Mouse (Mus musculus) heart, postnatal 0 days (tissue): ENCODE measurements around the gene Map4k5. TPM values are rescaled to one million over a fixed set of nuclear protein-coding genes. Genes with fewer than 3 reads are reported as not detected.
A peak's percentile ranks its signal among the peaks of the same experiment; 100 is the strongest.

Source experiments
- ATAC-seq: fragments of 200-750 bp; cut with Nextera tagmentation; 2 replicates; pipeline ENCODE4 v1.8.0; 2017; ENCODE audit warnings: low read depth, moderate number of reproducible peaks, moderate library complexity; ENCODE audit not compliant: insufficient read depth
- DNase-seq: peaks from one replicate; pipeline ENCODE4 v3.0.0-alpha.2; 2016; ENCODE audit warnings: low spot score
- H3K27ac ChIP-seq: fragments of 300-500 bp; sonication (generic); 2 replicates; pipeline ENCODE4 v1.5.1; 2014; ENCODE audit warnings: low read depth, mild to moderate bottlenecking
- H3K27me3 ChIP-seq: fragments of 300-500 bp; sonication (generic); 2 replicates; pipeline ENCODE4 v1.6.1; 2014; ENCODE audit warnings: low read length, mixed read lengths; ENCODE audit not compliant: control insufficient read depth, insufficient read depth
- H3K36me3 ChIP-seq: fragments of 300-500 bp; sonication (generic); replicated peaks from 2 replicates; pipeline ENCODE4 v1.6.1; 2014; ENCODE audit warnings: low read length, mixed read lengths; ENCODE audit not compliant: control insufficient read depth, insufficient read depth
- H3K4me1 ChIP-seq: fragments of 300-500 bp; sonication (generic); 2 replicates; pipeline ENCODE4 v1.6.1; 2014; ENCODE audit warnings: antibody characterized with exemption; ENCODE audit not compliant: control insufficient read depth, insufficient read depth
- H3K4me2 ChIP-seq: fragments of 300-500 bp; sonication (generic); 2 replicates; pipeline ENCODE4 v1.6.1; 2014; ENCODE audit warnings: low read depth, mild to moderate bottlenecking, low read length, moderate library complexity
- H3K4me3 ChIP-seq: fragments of 300-500 bp; sonication (generic); 2 replicates; pipeline ENCODE4 v1.5.1; 2014; ENCODE audit warnings: low read depth, low read length
- H3K9ac ChIP-seq: fragments of 300-500 bp; sonication (generic); replicated peaks from 2 replicates; pipeline ENCODE4 v1.6.1; 2014; ENCODE audit warnings: low read depth, low read length, mixed read lengths
- H3K9me3 ChIP-seq: fragments of 300-500 bp; sonication (generic); replicated peaks from 2 replicates; pipeline ENCODE4 v1.6.1; 2016; ENCODE audit warnings: low read length; ENCODE audit not compliant: control insufficient read depth
- CTCF ChIP-seq: IDR thresholded peaks from 2 replicates; pipeline ENCODE4 v1.5.1; 2016; ENCODE audit warnings: antibody characterized with exemption, control low read depth, low read depth
- EP300 ChIP-seq: IDR thresholded peaks from 2 replicates; pipeline ENCODE4 v1.6.1; 2016; ENCODE audit warnings: antibody characterized with exemption, low read depth
- WGBS: fragments of 180-500 bp; shearing (Covaris S2); extraction: QIAGEN DNeasy Blood & Tissue Kit; methylation state at CpG from one replicate; pipeline ENCODE4 v1.1.7; 2014; 5-methylcytosine and 5-hydroxymethylcytosine counted together
- polyA plus RNA-seq: library from polyadenylated mRNA; unstranded; fragments of >200 nt; fragmentation: Nextera tagmentation; extraction: Ambion mirVana; gene quantifications from 2 replicates; pipeline ENCODE4 v1.2.1, GENCODE M21; 2015
- total RNA-seq: library from RNA; depleted of rRNA; stranded (reverse); fragments of >200 nt; gene quantifications from 2 replicates; pipeline ENCODE4 v1.2.3, GENCODE M21; 2014; ENCODE audit warnings: low replicate concordance

Map4k5 gene
- total and polyA plus RNA-seq, 2 experiments from 2014 or later, result 20.2 to 55.8 TPM

GRCm38 (mm10) chr12:69848083-69848878 lies 44.7 kb downstream of the Map4k5 start:
- H3K9me3 ChIP-seq, result no peaks in the 10 kb centered on the region
- no peak overlapping the region for H3K4me2 ChIP-seq
- DNase-seq, result no peak
- no peaks in the 10 kb centered on the region for H3K27me3 ChIP-seq
- WGBS, result 62% methylated on average over 12 of the region's 12 CpGs
- no peaks in the 10 kb centered on the region for H3K4me1 ChIP-seq
- no peak overlapping the region for H3K27ac ChIP-seq
- no peak; the same call in 1 of the 2 replicates for ATAC-seq
- H3K36me3 ChIP-seq, result peaks cover 60% of the 10 kb centered on the region
- no peak overlapping the region for H3K9ac ChIP-seq
- H3K4me3 ChIP-seq, result no peak overlapping the region
- no peak for TF ChIP-seq EP300
- no peak for TF ChIP-seq CTCF

GRCm38 (mm10) chr12:69846499-69846898 lies 46.5 kb downstream of the Map4k5 start:
- WGBS, result 92% methylated on average over 9 of the region's 9 CpGs
- Histone ChIP-seq H3K9me3 (no peaks in the 10 kb centered on the region), H3K4me2 (no peak overlapping the region), H3K4me1 (no peaks in the 10 kb centered on the region), H3K36me3 (peaks cover 61% of the 10 kb centered on the region), H3K27me3 (no peaks in the 10 kb centered on the region), H3K27ac (no peak overlapping the region), H3K9ac (no peak overlapping the region), H3K4me3 (no peak overlapping the region)
- no peak for ATAC-seq
- no peak for DNase-seq
- TF ChIP-seq CTCF, result no peak
- no peak for TF ChIP-seq EP300

- TF ChIP-seq EP300, result no peak
- TF ChIP-seq CTCF, result no peak
- Histone ChIP-seq H3K27ac (no peak overlapping the region), H3K9me3 (no peaks in the 10 kb centered on the region), H3K4me3 (no peak overlapping the region), H3K4me1 (no peaks in the 10 kb centered on the region), H3K27me3 (no peaks in the 10 kb centered on the region), H3K36me3 (peaks cover 58% of the 10 kb centered on the region), H3K9ac (no peak overlapping the region), H3K4me2 (no peak overlapping the region)
- DNase-seq (no peak), ATAC-seq (no peak)
- WGBS, result 93% methylated on average over 8 of the region's 9 CpGs
Measured at GRCm38 (mm10) chr12:69845722-69846121, 47.3 kb downstream of the Map4k5 start.

GRCm38 (mm10) chr12:69843531-69844445 lies 49.2 kb downstream of the Map4k5 start:
- H3K27ac ChIP-seq, result peak overlapping the region; percentile 13; the same call in 1 of the 2 replicates
- ATAC-seq, result peak; percentile 72

GRCm38 (mm10) chr12:69838376-69838775 lies 54.6 kb downstream of the Map4k5 start:
- 64% methylated on average over 11 of the region's 11 CpGs for WGBS
- Histone ChIP-seq H3K4me3 (no peak overlapping the region), H3K27ac (no peak overlapping the region), H3K36me3 (peaks cover 81% of the 10 kb centered on the region), H3K4me1 (no peaks in the 10 kb centered on the region), H3K27me3 (no peaks in the 10 kb centered on the region), H3K9ac (no peak overlapping the region), H3K9me3 (no peaks in the 10 kb centered on the region), H3K4me2 (no peak overlapping the region)
- ATAC-seq (no peak), DNase-seq (no peak)
- TF ChIP-seq EP300 (no peak), CTCF (no peak)

More at GRCm38 (mm10) chr12:69843531-69844445, 49.2 kb downstream of the Map4k5 start:
- no peak overlapping the region for H3K4me3 ChIP-seq
- H3K4me1 ChIP-seq, result no peaks in the 10 kb centered on the region
- TF ChIP-seq CTCF (no peak), EP300 (no peak)
- H3K36me3 ChIP-seq, result peaks cover 66% of the 10 kb centered on the region
- no peaks in the 10 kb centered on the region for H3K9me3 ChIP-seq
- H3K4me2 ChIP-seq, result no peak overlapping the region
- H3K27me3 ChIP-seq, result no peaks in the 10 kb centered on the region
- peak; percentile 51 for DNase-seq
- WGBS, result 48% methylated on average over 19 of the region's 19 CpGs
- no peak overlapping the region for H3K9ac ChIP-seq
